Mouse (Mus musculus): ENCODE data around the gene Gm4491.
A peak's percentile ranks its signal among the peaks of the same experiment; 100 is the strongest.

The Gm4491 gene

GRCm38 (mm10) chr14:57084180-57084668 lies 31.5 kb downstream of the Gm4491 start:
- no peak for DNase-seq (ENCODE audit: low read depth, low spot score)

GRCm38 (mm10) chr14:57082863-57083262 lies 32.8 kb downstream of the Gm4491 start:
- no peak for DNase-seq (ENCODE audit: low read depth, low spot score)

DNA sequence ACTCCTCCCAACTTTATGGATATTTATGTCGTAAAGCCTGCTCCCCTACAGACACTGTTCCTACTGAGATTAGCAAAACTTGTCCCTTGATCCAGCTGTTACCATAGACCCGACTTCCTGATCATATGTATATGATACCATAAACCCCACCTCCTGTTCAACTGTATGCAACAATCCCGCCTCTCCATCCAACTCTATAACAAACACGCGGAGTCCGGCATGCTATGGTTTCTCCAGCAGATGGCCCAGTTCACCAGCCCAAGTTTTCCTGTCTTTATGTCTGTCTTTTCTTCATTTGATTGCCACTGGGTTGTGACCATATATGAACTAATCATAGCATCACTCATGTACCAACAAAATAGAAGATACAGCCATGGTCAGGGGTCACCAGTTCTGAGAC lies 40.1 kb downstream of the Gm4491 start:
- no peak for DNase-seq (ENCODE audit: low read depth, low spot score)

GRCm38 (mm10) chr14:57069906-57070305 lies 45.8 kb downstream of the Gm4491 start:
- DNase-seq (ENCODE audit: low read depth, low spot score): peak; percentile 45

DNA sequence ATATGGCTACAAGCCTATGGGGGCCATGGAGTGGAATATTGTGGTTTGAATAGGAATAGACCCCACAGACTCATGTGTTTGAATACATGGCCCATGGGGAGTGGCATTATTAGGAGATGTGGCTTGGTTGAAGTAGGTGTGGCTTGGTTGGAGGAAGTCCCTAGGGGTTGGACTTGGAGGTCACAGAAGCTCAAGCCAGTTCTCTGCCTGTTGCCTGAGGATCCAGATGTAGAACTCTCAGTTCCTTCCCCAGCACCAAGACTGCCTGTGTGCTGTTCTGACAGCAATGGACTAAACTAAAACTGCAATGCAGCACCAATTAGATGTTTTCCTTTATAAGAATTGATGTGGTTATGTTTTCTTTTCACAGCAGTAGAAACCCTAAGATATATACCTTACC lies 49.6 kb downstream of the Gm4491 start:
- DNase-seq (ENCODE audit: low read depth, low spot score): no peak
